Mouse (Mus musculus) hindbrain, embryonic 10.5 days (tissue): ENCODE data around the gene Adprh. TPM values are rescaled to one million over a fixed set of nuclear protein-coding genes. Genes with fewer than 3 reads are reported as not detected.
A peak's percentile ranks its signal among the peaks of the same experiment; 100 is the strongest.

Experiments used
- DNase-seq: peaks from one replicate; pipeline ENCODE4 v3.0.0-alpha.2; 2017; ENCODE audit warnings: low spot score
- H3K27ac ChIP-seq: fragments of 300-500 bp; sonication (generic); 2 replicates; pipeline ENCODE4 v1.5.1; 2016; ENCODE audit warnings: mild to moderate bottlenecking, moderate library complexity
- H3K27me3 ChIP-seq: fragments of 300-500 bp; sonication (generic); 2 replicates; pipeline ENCODE4 v1.6.1; 2016; ENCODE audit warnings: mild to moderate bottlenecking; ENCODE audit not compliant: poor library complexity, insufficient read depth, severe bottlenecking
- H3K36me3 ChIP-seq: fragments of 300-500 bp; sonication (generic); 2 replicates; pipeline ENCODE4 v1.6.1; 2016; ENCODE audit warnings: mild to moderate bottlenecking, moderate library complexity
- H3K4me1 ChIP-seq: fragments of 300-500 bp; sonication (generic); replicated peaks from 2 replicates; pipeline ENCODE4 v1.6.1; 2016; ENCODE audit warnings: mild to moderate bottlenecking
- H3K4me3 ChIP-seq: fragments of 300-500 bp; sonication (generic); 2 replicates; pipeline ENCODE4 v1.5.1; 2016; ENCODE audit warnings: mild to moderate bottlenecking, moderate library complexity
- H3K9me3 ChIP-seq: fragments of 300-500 bp; sonication (generic); 2 replicates; pipeline ENCODE4 v1.6.1; 2016; ENCODE audit warnings: mild to moderate bottlenecking, moderate library complexity
- WGBS: fragments of 180-500 bp; shearing (Covaris S2); methylation state at CpG from one replicate; pipeline ENCODE4 v1.1.7; 2016; 5-methylcytosine and 5-hydroxymethylcytosine counted together
- polyA plus RNA-seq: library from polyadenylated mRNA; unstranded; fragments of >200 nt; fragmentation: Nextera tagmentation; extraction: Ambion mirVana; gene quantifications from 2 replicates; pipeline ENCODE4 v1.2.1, GENCODE M21; 2016

Adprh gene
- polyA plus RNA-seq, 1 experiment from 2014 or later: 164 TPM

GRCm38 (mm10) chr16:38474677-38475286 lies 22.3 kb upstream of the Adprh start:
- Histone ChIP-seq H3K36me3 (no peaks in the 10 kb centered on the region), H3K27ac (no peak overlapping the region), H3K9me3 (no peaks in the 10 kb centered on the region), H3K4me3 (no peak overlapping the region), H3K27me3 (peaks cover 5% of the 10 kb centered on the region; the same call in 1 of the 2 replicates), H3K4me1 (peaks cover 20% of the 10 kb centered on the region)
- DNase-seq: no peak
- WGBS: 91% methylated on average over 9 of the region's 9 CpGs

DNA sequence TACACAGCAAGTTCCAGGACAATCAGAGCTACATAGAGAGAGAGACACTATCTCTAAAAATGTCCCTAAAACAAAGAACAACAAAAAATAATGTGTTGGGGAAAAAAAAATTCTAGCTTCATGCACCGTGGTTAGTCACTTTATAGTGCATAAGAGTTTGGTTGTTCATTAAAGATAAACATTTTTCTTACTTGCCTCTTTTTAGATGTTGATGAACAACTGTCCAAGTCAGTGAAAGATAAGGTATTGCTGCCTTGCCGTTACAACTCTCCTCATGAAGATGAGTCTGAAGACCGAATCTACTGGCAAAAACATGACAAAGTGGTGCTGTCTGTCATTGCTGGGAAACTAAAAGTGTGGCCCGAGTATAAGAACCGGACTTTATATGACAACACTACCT lies 21.2 kb upstream of the Adprh start:
- peaks cover 5% of the 10 kb centered on the region; the same call in 1 of the 2 replicates for H3K27me3 ChIP-seq
- H3K36me3 ChIP-seq: no peaks in the 10 kb centered on the region
- no peak overlapping the region for H3K27ac ChIP-seq
- no peak overlapping the region for H3K4me3 ChIP-seq
- H3K4me1 ChIP-seq: peaks cover 25% of the 10 kb centered on the region
- WGBS: 92% methylated on average over 5 of the region's 5 CpGs
- DNase-seq: no peak
- no peaks in the 10 kb centered on the region for H3K9me3 ChIP-seq

DNA sequence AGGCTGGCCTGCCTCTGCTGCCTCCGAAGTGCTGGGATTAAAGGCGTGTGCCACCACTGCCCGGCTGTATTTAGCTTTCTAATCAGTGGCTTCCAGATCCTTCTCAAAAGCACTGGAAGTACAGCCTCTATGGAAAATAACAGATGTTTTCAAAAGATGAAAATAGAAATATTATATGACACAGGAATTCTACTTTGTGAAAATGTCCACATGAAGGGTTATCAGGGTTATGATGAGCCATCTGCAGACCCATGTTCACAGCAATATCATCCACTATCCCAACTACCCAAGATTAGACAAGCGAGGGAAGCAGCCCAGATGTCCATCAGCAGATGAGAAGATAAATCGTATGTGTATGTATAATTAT lies 20.0 kb upstream of the Adprh start:
- DNase-seq: no peak
- WGBS: 91% methylated on average over 5 of the region's 5 CpGs
- Histone ChIP-seq H3K4me3 (no peak overlapping the region), H3K27ac (no peak overlapping the region), H3K9me3 (no peaks in the 10 kb centered on the region), H3K4me1 (peaks cover 25% of the 10 kb centered on the region), H3K27me3 (peaks cover 5% of the 10 kb centered on the region; the same call in 1 of the 2 replicates), H3K36me3 (no peaks in the 10 kb centered on the region)

- 72% methylated on average over 11 of the region's 11 CpGs for WGBS
- no peaks in the 10 kb centered on the region for H3K36me3 ChIP-seq
- no peak overlapping the region for H3K4me3 ChIP-seq
- peaks cover 5% of the 10 kb centered on the region; the same call in 1 of the 2 replicates for H3K27me3 ChIP-seq
- peak; percentile 52 for DNase-seq
- H3K9me3 ChIP-seq: no peaks in the 10 kb centered on the region
- H3K4me1 ChIP-seq: peaks cover 20% of the 10 kb centered on the region
- H3K27ac ChIP-seq: no peak overlapping the region; the same call in 1 of the 2 replicates
Observed at GRCm38 (mm10) chr16:38471697-38472506, 19.4 kb upstream of the Adprh start.

- Histone ChIP-seq H3K27me3 (no peaks in the 10 kb centered on the region), H3K9me3 (no peaks in the 10 kb centered on the region), H3K4me3 (no peak overlapping the region), H3K4me1 (peaks cover 12% of the 10 kb centered on the region), H3K36me3 (no peaks in the 10 kb centered on the region), H3K27ac (no peak overlapping the region; the same call in 1 of the 2 replicates)
- WGBS: 68% methylated on average over 8 of the region's 8 CpGs
- no peak for DNase-seq
Observed at GRCm38 (mm10) chr16:38469437-38469836, 16.9 kb upstream of the Adprh start.

DNA sequence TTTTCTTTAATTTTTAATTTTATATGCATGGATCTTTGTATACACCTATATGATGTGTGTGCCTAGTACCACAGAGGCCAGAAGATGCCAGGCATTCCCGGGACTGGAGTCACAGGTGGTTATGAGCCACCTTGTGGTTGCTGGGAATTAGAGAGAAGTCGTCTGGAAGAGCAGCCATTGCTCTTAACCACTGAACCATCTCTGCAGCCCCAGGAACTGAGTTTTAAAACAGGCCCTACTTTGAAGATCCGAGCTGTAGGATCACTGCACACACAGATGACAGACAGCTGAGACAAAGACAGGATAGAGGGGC lies 16.2 kb upstream of the Adprh start:
- H3K9me3 ChIP-seq: no peaks in the 10 kb centered on the region
- peaks cover 12% of the 10 kb centered on the region for H3K4me1 ChIP-seq
- no peak overlapping the region for H3K4me3 ChIP-seq
- no peak for DNase-seq
- H3K36me3 ChIP-seq: no peaks in the 10 kb centered on the region
- H3K27me3 ChIP-seq: no peaks in the 10 kb centered on the region
- 40% methylated on average over 3 of the region's 3 CpGs for WGBS
- H3K27ac ChIP-seq: no peak overlapping the region

GRCm38 (mm10) chr16:38467917-38468705 lies 15.6 kb upstream of the Adprh start:
- 80% methylated on average over 8 of the region's 8 CpGs for WGBS
- Histone ChIP-seq H3K4me1 (peaks cover 12% of the 10 kb centered on the region), H3K9me3 (no peaks in the 10 kb centered on the region), H3K27ac (no peak overlapping the region), H3K4me3 (no peak overlapping the region), H3K27me3 (no peaks in the 10 kb centered on the region), H3K36me3 (no peaks in the 10 kb centered on the region)
- no peak for DNase-seq

- Histone ChIP-seq H3K4me1 (peaks cover 12% of the 10 kb centered on the region), H3K27me3 (no peaks in the 10 kb centered on the region), H3K9me3 (no peaks in the 10 kb centered on the region), H3K36me3 (no peaks in the 10 kb centered on the region), H3K4me3 (no peak overlapping the region), H3K27ac (no peak overlapping the region)
- DNase-seq: no peak
- 90% methylated on average over 13 of the region's 13 CpGs for WGBS
Observed at GRCm38 (mm10) chr16:38467091-38467916, 14.8 kb upstream of the Adprh start.

DNA sequence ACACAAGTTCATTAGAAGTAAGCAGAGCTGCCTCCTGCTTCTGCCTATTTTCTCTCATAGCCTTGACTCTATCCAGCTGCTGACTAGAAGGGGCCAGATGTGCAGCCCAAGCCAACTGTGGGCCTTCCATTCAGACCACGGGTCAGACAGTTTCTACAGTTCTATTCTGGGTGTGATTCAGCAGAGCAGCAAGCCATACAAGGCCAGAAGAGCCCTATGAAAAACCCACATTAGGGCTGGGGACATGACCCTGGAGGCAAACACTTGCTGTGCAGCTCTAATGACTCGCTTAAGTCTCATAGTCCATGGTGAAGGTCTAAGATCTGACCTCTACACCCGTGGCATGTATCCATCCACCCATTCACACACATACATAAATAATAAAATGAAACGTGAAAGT lies 13.6 kb upstream of the Adprh start:
- 82% methylated on average over 4 of the region's 4 CpGs for WGBS
- no peaks in the 10 kb centered on the region for H3K27me3 ChIP-seq
- no peaks in the 10 kb centered on the region for H3K36me3 ChIP-seq
- no peak for DNase-seq
- H3K27ac ChIP-seq: no peak overlapping the region
- no peaks in the 10 kb centered on the region for H3K9me3 ChIP-seq
- H3K4me1 ChIP-seq: peaks cover 6% of the 10 kb centered on the region; the same call in 1 of the 2 replicates
- no peak overlapping the region for H3K4me3 ChIP-seq

DNA sequence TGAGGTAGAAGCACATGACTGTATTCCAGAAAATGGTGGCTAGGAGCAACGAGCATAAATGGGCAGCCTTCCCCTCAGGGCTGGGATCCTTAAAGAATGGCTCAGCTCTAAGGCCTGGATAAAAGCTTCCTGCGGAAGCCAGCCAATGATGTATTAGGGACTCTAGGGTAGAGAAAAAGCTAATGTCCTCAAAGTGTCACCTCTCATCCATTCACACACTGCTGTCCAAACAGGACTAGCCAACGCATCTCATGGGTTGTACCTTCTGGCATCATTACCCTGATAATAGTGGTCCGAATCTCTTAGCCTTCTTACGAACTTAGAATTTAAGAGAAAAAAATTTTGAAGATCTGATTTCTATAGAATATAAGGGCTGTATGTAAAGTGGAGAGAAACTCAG lies 10.8 kb upstream of the Adprh start:
- WGBS: 89% methylated on average over 5 of the region's 5 CpGs
- DNase-seq: no peak
- Histone ChIP-seq H3K36me3 (no peaks in the 10 kb centered on the region), H3K9me3 (no peaks in the 10 kb centered on the region), H3K27ac (no peak overlapping the region), H3K27me3 (no peaks in the 10 kb centered on the region), H3K4me1 (no peaks in the 10 kb centered on the region), H3K4me3 (no peak overlapping the region)

- Histone ChIP-seq H3K4me1 (0 out of 2 replicates have a peak, but pooled peaks cover 2% of the 10 kb centered on the region), H3K27ac (no peak overlapping the region), H3K36me3 (no peaks in the 10 kb centered on the region), H3K9me3 (no peaks in the 10 kb centered on the region), H3K4me3 (no peak overlapping the region), H3K27me3 (no peaks in the 10 kb centered on the region)
- WGBS: 88% methylated on average over 7 of the region's 7 CpGs
- DNase-seq: no peak
Observed at GRCm38 (mm10) chr16:38462161-38462560, 9.7 kb upstream of the Adprh start.

DNA sequence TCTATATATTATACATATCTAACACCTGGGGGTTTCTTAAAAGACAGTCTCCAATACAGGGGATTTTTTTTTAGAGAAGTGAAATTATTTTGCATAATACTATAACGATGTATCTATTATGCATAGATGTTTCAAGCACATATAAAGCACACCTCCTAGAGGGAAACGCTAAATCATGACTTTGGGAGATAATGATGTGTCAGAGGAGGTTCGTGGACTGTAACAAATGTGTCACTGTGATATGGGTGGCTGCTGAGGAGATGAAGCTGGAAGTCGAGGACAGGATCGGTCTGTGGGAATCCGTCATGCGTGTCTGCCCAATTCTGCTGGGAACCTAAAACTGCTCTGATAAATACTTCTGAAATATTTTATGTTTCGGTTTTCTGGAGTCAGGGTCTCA lies 9.2 kb upstream of the Adprh start:
- no peaks in the 10 kb centered on the region for H3K27me3 ChIP-seq
- no peak overlapping the region for H3K4me3 ChIP-seq
- WGBS: 85% methylated on average over 8 of the region's 8 CpGs
- H3K4me1 ChIP-seq: 0 out of 2 replicates have a peak, but pooled peaks cover 6% of the 10 kb centered on the region
- H3K27ac ChIP-seq: no peak overlapping the region
- no peaks in the 10 kb centered on the region for H3K36me3 ChIP-seq
- H3K9me3 ChIP-seq: no peaks in the 10 kb centered on the region
- DNase-seq: no peak
